In genomic region chr9:108343331-108343730, GRCm38 (mm10) we compare ENCODE assay signal across 13 mouse cellular contexts. TPM values are rescaled to one million over a fixed set of nuclear protein-coding genes. Genes with fewer than 3 reads are reported as not detected.
A peak's percentile ranks its signal among the peaks of the same experiment; 100 is the strongest.
DNase-seq lines count a peak whose midpoint lies in the region; ATAC-seq and TF ChIP-seq lines count a peak whose summit lies in the region.
"Had no signal": no experiment of that assay in that cellular context is flagged by ENCODE, and none has a peak within 500 bp of the region (broad histone marks: within the 10 kb centered on the region; RNA-seq: fewer than 3 reads in every experiment).

No protein-coding gene starts in this region.

- no peak for TF ChIP-seq CTCF in kidney, adult 2 months (conservative IDR thresholded peaks at IDR 0.05; ENCODE audit: insufficient read depth, insufficient read length, low read depth, low read length)
- TF ChIP-seq CTCF in MEL (IDR thresholded peaks at IDR 0.05 in 2 of 3, conservative IDR thresholded peaks at IDR 0.05 in 1 of 3; ENCODE audit: control insufficient read depth in 1 of 3, insufficient read depth in 1 of 3, low read depth in 2 of 3, low read length in 3 of 3, poor library complexity in 1 of 3, severe bottlenecking in 1 of 3) = no peak
- no peak for TF ChIP-seq CTCF in cortical plate, adult 2 months (IDR thresholded peaks at IDR 0.05; ENCODE audit: extremely low read depth, insufficient read depth, low read length)

- no peak for TF ChIP-seq RAD21 in MEL (IDR thresholded peaks at IDR 0.05; ENCODE audit: low read depth, low read length)

- TF ChIP-seq EP300 in MEL (IDR thresholded peaks at IDR 0.05; ENCODE audit: low read depth in 1 of 2, low read length in 2 of 2) = no peak; a peak in 1 of 4 replicates

- no peak overlapping the region for H3K4me2 ChIP-seq in kidney, embryonic 15.5 days
- peak overlapping the region; percentile 72 for H3K4me2 ChIP-seq in liver, embryonic 15.5 days
- H3K4me2 ChIP-seq: midbrain, embryonic 15.5 days had no signal

- peak; percentile 18 for DNase-seq in kidney, adult 2 months
- DNase-seq in MEL (ENCODE audit: low read depth, low spot score) = peak; percentile 61
- no peak for DNase-seq in urinary bladder, postnatal 25 days (ENCODE audit: low spot score)
- DNase-seq in gastrocnemius, postnatal 36 days = no peak
- DNase-seq: lung, postnatal 36 days; right cerebral cortex, postnatal 14 days; thymus, adult 18-20 months had no signal

- intact Hi-C loops in gastrocnemius, postnatal 36 days (cut with DNase I) = no loop called here

- no peaks in the 10 kb centered on the region for H3K27me3 ChIP-seq in kidney, adult 2 months (replicated peaks; ENCODE audit: control insufficient read depth, insufficient read depth, low read length)
- H3K27me3 ChIP-seq in kidney, embryonic 15.5 days = no peaks in the 10 kb centered on the region
- no peaks in the 10 kb centered on the region for H3K27me3 ChIP-seq in MEL (ENCODE audit: control insufficient read depth in 1 of 2, insufficient read depth in 2 of 2, low read length in 2 of 2)
- H3K27me3 ChIP-seq in liver, embryonic 15.5 days = no peaks in the 10 kb centered on the region
- H3K27me3 ChIP-seq: midbrain, embryonic 15.5 days had no signal

- H3K79me2 ChIP-seq in MEL (ENCODE audit: control insufficient read depth, insufficient read depth, low read length, poor library complexity) = peaks cover 28% of the 10 kb centered on the region

- H3K4me3 ChIP-seq in kidney, adult 2 months (ENCODE audit: insufficient read depth, low read depth, low read length) = no peak overlapping the region
- H3K4me3 ChIP-seq in kidney, embryonic 15.5 days (replicated peaks) = no peak overlapping the region
- H3K4me3 ChIP-seq in MEL (ENCODE audit: control insufficient read depth in 1 of 2, insufficient read depth in 1 of 2, low read depth in 2 of 2, low read length in 2 of 2) = peak overlapping the region; percentile 15 to 30
- no peak overlapping the region for H3K4me3 ChIP-seq in cortical plate, adult 2 months (ENCODE audit: insufficient read depth, low read length)
- H3K4me3 ChIP-seq in liver, embryonic 15.5 days (replicated peaks) = no peak overlapping the region
- H3K4me3 ChIP-seq: midbrain, embryonic 15.5 days had no signal

- peak overlapping the region; percentile 90 for H3K27ac ChIP-seq in kidney, adult 2 months (ENCODE audit: insufficient read depth, low read depth, low read length)
- H3K27ac ChIP-seq in kidney, embryonic 15.5 days = no peak overlapping the region
- peak overlapping the region; percentile 98 for H3K27ac ChIP-seq in MEL (ENCODE audit: control insufficient read depth, low read depth, low read length)
- H3K27ac ChIP-seq in cortical plate, adult 2 months (ENCODE audit: insufficient read depth, low read length) = 0 out of 2 replicates have a peak overlapping the region, but pooled peaks have one; percentile 32
- H3K27ac ChIP-seq in liver, embryonic 15.5 days (replicated peaks) = peak overlapping the region; percentile 99
- H3K27ac ChIP-seq: midbrain, embryonic 15.5 days had no signal

- no peaks in the 10 kb centered on the region for H3K9me3 ChIP-seq in kidney, embryonic 15.5 days (replicated peaks)
- no peaks in the 10 kb centered on the region for H3K9me3 ChIP-seq in MEL (replicated peaks; ENCODE audit: insufficient read depth, low read length)
- H3K9me3 ChIP-seq in liver, embryonic 15.5 days (replicated peaks) = no peaks in the 10 kb centered on the region
- H3K9me3 ChIP-seq: midbrain, embryonic 15.5 days had no signal

- no peak overlapping the region for H3K9ac ChIP-seq in kidney, embryonic 15.5 days
- H3K9ac ChIP-seq in MEL (ENCODE audit: control insufficient read depth, low read depth, low read length, poor library complexity, severe bottlenecking) = peak overlapping the region; percentile 53
- H3K9ac ChIP-seq in liver, embryonic 15.5 days = peak overlapping the region; percentile 41
- H3K9ac ChIP-seq: midbrain, embryonic 15.5 days had no signal

- no peak for ATAC-seq in kidney, embryonic 15.5 days (replicated peaks; ENCODE audit: low FRiP score)
- ATAC-seq in liver, embryonic 15.5 days (ENCODE audit: insufficient read depth) = no peak
- ATAC-seq in megakaryocyte-erythroid progenitor cell, adult 5-6 weeks (replicated peaks; ENCODE audit: low FRiP score, low TSS enrichment, poor library complexity, severe bottlenecking) = no peak
- ATAC-seq: hindbrain, embryonic 16.5 days; midbrain, embryonic 15.5 days had no signal

- peaks cover 29% of the 10 kb centered on the region; the same call in 1 of the 2 replicates for H3K4me1 ChIP-seq in kidney, adult 2 months (ENCODE audit: control insufficient read depth, insufficient read depth, low read length)
- H3K4me1 ChIP-seq in kidney, embryonic 15.5 days = peaks cover 42% of the 10 kb centered on the region
- H3K4me1 ChIP-seq in MEL (ENCODE audit: control insufficient read depth in 1 of 2, insufficient read depth in 2 of 2, low read length in 2 of 2) = peaks cover 24 to 49% of the 10 kb centered on the region in 2 experiments
- H3K4me1 ChIP-seq in cortical plate, adult 2 months (ENCODE audit: control insufficient read depth, insufficient read depth, low read length) = peaks cover 7% of the 10 kb centered on the region
- peaks cover 72% of the 10 kb centered on the region for H3K4me1 ChIP-seq in liver, embryonic 15.5 days (replicated peaks)

- 43% methylated on average over 3 of the region's 3 CpGs for WGBS in kidney, adult 2 months
- WGBS in kidney, embryonic 15.5 days = 77% methylated on average over 3 of the region's 3 CpGs
- WGBS in liver, embryonic 15.5 days (ENCODE audit: insufficient replicate concordance) = 28% methylated on average over 3 of the region's 3 CpGs

- peaks cover 1% of the 10 kb centered on the region; the same call in 1 of the 2 replicates for H3K36me3 ChIP-seq in kidney, adult 2 months (ENCODE audit: control insufficient read depth, insufficient read depth, low read length)
- H3K36me3 ChIP-seq in kidney, embryonic 15.5 days = peaks cover 5% of the 10 kb centered on the region
- peaks cover 0 to 42% of the 10 kb centered on the region in 2 experiments; a peak in 2 of 4 replicates for H3K36me3 ChIP-seq in MEL (ENCODE audit: control insufficient read depth in 1 of 2, insufficient read depth in 2 of 2, low read length in 2 of 2)
- H3K36me3 ChIP-seq in liver, embryonic 15.5 days (replicated peaks) = peaks cover 23% of the 10 kb centered on the region
- H3K36me3 ChIP-seq: midbrain, embryonic 15.5 days had no signal

- no peak for TF ChIP-seq POLR2A in kidney, adult 2 months (IDR thresholded peaks at IDR 0.05; ENCODE audit: low read depth, low read length)
- TF ChIP-seq POLR2A in MEL (IDR thresholded peaks at IDR 0.05; ENCODE audit: control insufficient read depth in 1 of 2, insufficient read depth in 1 of 2, low read depth in 1 of 2, low read length in 2 of 2, poor library complexity in 1 of 2) = no peak
- no peak for TF ChIP-seq POLR2A in cortical plate, adult 2 months (IDR thresholded peaks at IDR 0.05; ENCODE audit: extremely low read depth, insufficient read depth, low read length)

RNA-seq across cellular contexts. Expression of gene Usp4, which starts 4.3 kb away (rescaled TPM):
- polyA plus RNA-seq in kidney, adult 2 months (2012; rRNA removed) = 68.6 and 74.1 TPM in 2 replicates
- 95.2 and 105 TPM in 2 replicates for polyA plus RNA-seq in kidney, embryonic 15.5 days (2015; fragmentation: Nextera tagmentation; extraction: Ambion mirVana)
- 85.4 and 88.4 TPM in 2 replicates for total RNA-seq in MEL (2012; rRNA removed)
- polyA plus RNA-seq in MEL (2012; ENCODE audit: insufficient read depth in 1 of 2, insufficient read length in 2 of 2, low read depth in 1 of 2, low replicate concordance in 2 of 2, missing spikeins in 1 of 2) = 100 to 1,000 TPM in 1 of 2 experiments, not detected in 1; 128 TPM
- polyA plus RNA-seq in cortical plate, adult 2 months (2012; rRNA removed) = 114 and 116 TPM in 2 replicates
- 65.1 and 76.5 TPM in 2 replicates for polyA plus RNA-seq in liver, embryonic 15.5 days (2015; fragmentation: Nextera tagmentation; extraction: Ambion mirVana)
- 131 and 136 TPM in 2 replicates for total RNA-seq in megakaryocyte-erythroid progenitor cell, adult 5-6 weeks (2014; fragmentation: Nextera tagmentation)
- 62.4 and 84.2 TPM in 2 replicates for total RNA-seq in megakaryocyte-erythroid progenitor cell, adult 5-6 weeks (2017)
- 10 to 100 TPM; 61.5 to 70.3 TPM for total RNA-seq in gastrocnemius, postnatal 36 days (2021)

RNA-seq across cellular contexts. Expression of gene Gpx1, which starts 4.6 kb away (rescaled TPM):
- 5,487 and 5,501 TPM in 2 replicates for polyA plus RNA-seq in kidney, adult 2 months (2012; rRNA removed)
- polyA plus RNA-seq in kidney, embryonic 15.5 days (2015; fragmentation: Nextera tagmentation; extraction: Ambion mirVana) = 695 and 743 TPM in 2 replicates
- total RNA-seq in MEL (2012; rRNA removed) = 1,163 and 1,351 TPM in 2 replicates
- polyA plus RNA-seq in MEL (2012; ENCODE audit: insufficient read depth in 1 of 2, insufficient read length in 2 of 2, low read depth in 1 of 2, low replicate concordance in 2 of 2, missing spikeins in 1 of 2) = 1,000 to 10,000 TPM; 1,085 to 1,266 TPM
- 258 and 294 TPM in 2 replicates for polyA plus RNA-seq in cortical plate, adult 2 months (2012; rRNA removed)
- polyA plus RNA-seq in liver, embryonic 15.5 days (2015; fragmentation: Nextera tagmentation; extraction: Ambion mirVana) = 6,133 and 6,280 TPM in 2 replicates
- 1,807 and 1,840 TPM in 2 replicates for total RNA-seq in megakaryocyte-erythroid progenitor cell, adult 5-6 weeks (2014; fragmentation: Nextera tagmentation)
- 887 and 925 TPM in 2 replicates for total RNA-seq in megakaryocyte-erythroid progenitor cell, adult 5-6 weeks (2017)
- total RNA-seq in gastrocnemius, postnatal 36 days (2021) = 10 to 100 TPM; 60.9 to 78.2 TPM

RNA-seq across cellular contexts. Expression of gene Tcta, which starts 37.4 kb away (rescaled TPM):
- polyA plus RNA-seq in kidney, adult 2 months (2012; rRNA removed) = 53.0 and 55.3 TPM in 2 replicates
- polyA plus RNA-seq in kidney, embryonic 15.5 days (2015; fragmentation: Nextera tagmentation; extraction: Ambion mirVana) = 31.6 and 32.2 TPM in 2 replicates
- total RNA-seq in MEL (2012; rRNA removed) = 3.4 and 4.9 TPM in 2 replicates
- polyA plus RNA-seq in MEL (2012; ENCODE audit: insufficient read depth in 1 of 2, insufficient read length in 2 of 2, low read depth in 1 of 2, low replicate concordance in 2 of 2, missing spikeins in 1 of 2) = 1 to 10 TPM in 1 of 2 experiments, not detected in 1; 7.0 TPM
- polyA plus RNA-seq in cortical plate, adult 2 months (2012; rRNA removed) = 53.0 and 55.6 TPM in 2 replicates
- polyA plus RNA-seq in liver, embryonic 15.5 days (2015; fragmentation: Nextera tagmentation; extraction: Ambion mirVana) = 14.1 and 14.4 TPM in 2 replicates
- 2.8 and 8.2 TPM in 2 replicates for total RNA-seq in megakaryocyte-erythroid progenitor cell, adult 5-6 weeks (2014; fragmentation: Nextera tagmentation)
- total RNA-seq in megakaryocyte-erythroid progenitor cell, adult 5-6 weeks (2017) = 1.4 and 4.3 TPM in 2 replicates
- total RNA-seq in gastrocnemius, postnatal 36 days (2021) = 10 to 100 TPM; 24.9 to 25.1 TPM

RNA-seq across cellular contexts. Expression of gene Rhoa, which starts 37.4 kb away (rescaled TPM):
- 125 and 179 TPM in 2 replicates for polyA plus RNA-seq in kidney, adult 2 months (2012; rRNA removed)
- polyA plus RNA-seq in kidney, embryonic 15.5 days (2015; fragmentation: Nextera tagmentation; extraction: Ambion mirVana) = 462 and 484 TPM in 2 replicates
- total RNA-seq in MEL (2012; rRNA removed) = 80.9 and 83.1 TPM in 2 replicates
- 100 to 1,000 TPM in 1 of 2 experiments, not detected in 1; 241 TPM for polyA plus RNA-seq in MEL (2012; ENCODE audit: insufficient read depth in 1 of 2, insufficient read length in 2 of 2, low read depth in 1 of 2, low replicate concordance in 2 of 2, missing spikeins in 1 of 2)
- 167 and 176 TPM in 2 replicates for polyA plus RNA-seq in cortical plate, adult 2 months (2012; rRNA removed)
- polyA plus RNA-seq in liver, embryonic 15.5 days (2015; fragmentation: Nextera tagmentation; extraction: Ambion mirVana) = 190 and 202 TPM in 2 replicates
- total RNA-seq in megakaryocyte-erythroid progenitor cell, adult 5-6 weeks (2014; fragmentation: Nextera tagmentation) = 148 and 275 TPM in 2 replicates
- total RNA-seq in megakaryocyte-erythroid progenitor cell, adult 5-6 weeks (2017) = 249 and 303 TPM in 2 replicates
- 10 to 100 TPM; 97.0 to 97.5 TPM for total RNA-seq in gastrocnemius, postnatal 36 days (2021)

RNA-seq across cellular contexts. Expression of gene Amt, which starts 46.7 kb away (rescaled TPM):
- polyA plus RNA-seq in kidney, adult 2 months (2012; rRNA removed) = 77.5 and 84.2 TPM in 2 replicates
- 35.9 and 38.0 TPM in 2 replicates for polyA plus RNA-seq in kidney, embryonic 15.5 days (2015; fragmentation: Nextera tagmentation; extraction: Ambion mirVana)
- total RNA-seq in MEL (2012; rRNA removed) = 0.15 and 0.26 TPM in 2 replicates
- under 1 TPM in 1 of 2 experiments, not detected in 1; 0.58 TPM for polyA plus RNA-seq in MEL (2012; ENCODE audit: insufficient read depth in 1 of 2, insufficient read length in 2 of 2, low read depth in 1 of 2, low replicate concordance in 2 of 2, missing spikeins in 1 of 2)
- polyA plus RNA-seq in cortical plate, adult 2 months (2012; rRNA removed) = 54.1 and 55.0 TPM in 2 replicates
- 11.9 and 13.3 TPM in 2 replicates for polyA plus RNA-seq in liver, embryonic 15.5 days (2015; fragmentation: Nextera tagmentation; extraction: Ambion mirVana)
- total RNA-seq in megakaryocyte-erythroid progenitor cell, adult 5-6 weeks (2014; fragmentation: Nextera tagmentation) = 0.28 TPM in 1 of 2 replicates, not detected in the other
- 0.23 TPM in 1 of 2 replicates, not detected in the other for total RNA-seq in megakaryocyte-erythroid progenitor cell, adult 5-6 weeks (2017)
- 1 to 10 TPM in 1 of 2 experiments, under 1 TPM in 1; 0.94 to 1.3 TPM for total RNA-seq in gastrocnemius, postnatal 36 days (2021)

Comparison
In these comparisons a context has a peak if more than half of its experiments do, and no peak if none do; other contexts are left out.
1. DNase-seq: peak in kidney, adult 2 months (single experiment) and MEL (single experiment); none in urinary bladder, postnatal 25 days (single experiment) and gastrocnemius, postnatal 36 days (0 of 2).
2. H3K4me3 ChIP-seq: peak in MEL (2 of 2); none in kidney, adult 2 months (single experiment), kidney, embryonic 15.5 days (single experiment), cortical plate, adult 2 months (single experiment) and liver, embryonic 15.5 days (single experiment).